Mouse (Mus musculus): Measurements from ENCODE around the gene Tacr2.

- TF ChIP-seq CTCF (conservative IDR thresholded peaks at IDR 0.05; ENCODE audit: insufficient read depth, insufficient read length, low read depth, low read length) (no peak), POLR2A (IDR thresholded peaks at IDR 0.05; ENCODE audit: low read depth, low read length) (no peak)
Measured at GRCm38 (mm10) chr10:62313885-62314424, 61.7 kb downstream of the Tacr2 start.
